Mouse (Mus musculus): ENCODE measurements around the gene Tns3. TPM values are rescaled to one million over a fixed set of nuclear protein-coding genes. Genes with fewer than 3 reads are reported as not detected.

Tns3 gene
- total RNA-seq, 1 experiment from 2014 or later = 14.9 TPM

- ATAC-seq (replicated peaks in 1 of 2; ENCODE audit: insufficient read depth in 1 of 2, low FRiP score in 2 of 2, low TSS enrichment in 1 of 2, low read depth in 1 of 2, poor library complexity in 2 of 2, severe bottlenecking in 2 of 2) = peak; percentile 54 to 77
These were observed 88.8 kb downstream of the Tns3 start for GRCm38 (mm10) chr11:8575217-8576180.

- no peak for ATAC-seq (replicated peaks in 1 of 2; ENCODE audit: insufficient read depth in 1 of 2, low FRiP score in 2 of 2, low TSS enrichment in 1 of 2, low read depth in 1 of 2, poor library complexity in 2 of 2, severe bottlenecking in 2 of 2)
These were observed 89.8 kb downstream of the Tns3 start for GRCm38 (mm10) chr11:8574562-8574961.

- ATAC-seq (replicated peaks in 1 of 2; ENCODE audit: insufficient read depth in 1 of 2, low FRiP score in 2 of 2, low TSS enrichment in 1 of 2, low read depth in 1 of 2, poor library complexity in 2 of 2, severe bottlenecking in 2 of 2) = no peak
These were observed 91.6 kb downstream of the Tns3 start for GRCm38 (mm10) chr11:8572762-8573161.

GRCm38 (mm10) chr11:8569232-8570028, 94.9 kb downstream of the Tns3 start:
- ATAC-seq (replicated peaks in 1 of 2; ENCODE audit: insufficient read depth in 1 of 2, low FRiP score in 2 of 2, low TSS enrichment in 1 of 2, low read depth in 1 of 2, poor library complexity in 2 of 2, severe bottlenecking in 2 of 2) = no peak

GRCm38 (mm10) chr11:8568829-8569228, 95.5 kb downstream of the Tns3 start:
- ATAC-seq (replicated peaks in 1 of 2; ENCODE audit: insufficient read depth in 1 of 2, low FRiP score in 2 of 2, low TSS enrichment in 1 of 2, low read depth in 1 of 2, poor library complexity in 2 of 2, severe bottlenecking in 2 of 2) = no peak

GRCm38 (mm10) chr11:8566250-8566853, 98.0 kb downstream of the Tns3 start:
- ATAC-seq (replicated peaks in 1 of 2; ENCODE audit: insufficient read depth in 1 of 2, low FRiP score in 2 of 2, low TSS enrichment in 1 of 2, low read depth in 1 of 2, poor library complexity in 2 of 2, severe bottlenecking in 2 of 2) = peak; percentile 75 to 86

GRCm38 (mm10) chr11:8558761-8559282, 105.5 kb downstream of the Tns3 start:
- no peak for ATAC-seq (replicated peaks in 1 of 2; ENCODE audit: insufficient read depth in 1 of 2, low FRiP score in 2 of 2, low TSS enrichment in 1 of 2, low read depth in 1 of 2, poor library complexity in 2 of 2, severe bottlenecking in 2 of 2)

GRCm38 (mm10) chr11:8558258-8558657, 106.1 kb downstream of the Tns3 start:
- ATAC-seq (replicated peaks in 1 of 2; ENCODE audit: insufficient read depth in 1 of 2, low FRiP score in 2 of 2, low TSS enrichment in 1 of 2, low read depth in 1 of 2, poor library complexity in 2 of 2, severe bottlenecking in 2 of 2) = peak; percentile 40 to 48

GRCm38 (mm10) chr11:8557006-8557405, 107.3 kb downstream of the Tns3 start:
- ATAC-seq (replicated peaks in 1 of 2; ENCODE audit: insufficient read depth in 1 of 2, low FRiP score in 2 of 2, low TSS enrichment in 1 of 2, low read depth in 1 of 2, poor library complexity in 2 of 2, severe bottlenecking in 2 of 2) = peak; percentile 94 to 95

GRCm38 (mm10) chr11:8551710-8552109, 112.6 kb downstream of the Tns3 start:
- no peak for ATAC-seq (replicated peaks in 1 of 2; ENCODE audit: insufficient read depth in 1 of 2, low FRiP score in 2 of 2, low TSS enrichment in 1 of 2, low read depth in 1 of 2, poor library complexity in 2 of 2, severe bottlenecking in 2 of 2)

GRCm38 (mm10) chr11:8547661-8548060, 116.7 kb downstream of the Tns3 start:
- ATAC-seq (replicated peaks in 1 of 2; ENCODE audit: insufficient read depth in 1 of 2, low FRiP score in 2 of 2, low TSS enrichment in 1 of 2, low read depth in 1 of 2, poor library complexity in 2 of 2, severe bottlenecking in 2 of 2) = no peak

GRCm38 (mm10) chr11:8545798-8546197, 118.5 kb downstream of the Tns3 start:
- ATAC-seq (replicated peaks in 1 of 2; ENCODE audit: insufficient read depth in 1 of 2, low FRiP score in 2 of 2, low TSS enrichment in 1 of 2, low read depth in 1 of 2, poor library complexity in 2 of 2, severe bottlenecking in 2 of 2) = peak; percentile 56 to 77

GRCm38 (mm10) chr11:8544355-8544754, 120.0 kb downstream of the Tns3 start:
- no peak for ATAC-seq (replicated peaks in 1 of 2; ENCODE audit: insufficient read depth in 1 of 2, low FRiP score in 2 of 2, low TSS enrichment in 1 of 2, low read depth in 1 of 2, poor library complexity in 2 of 2, severe bottlenecking in 2 of 2)

- no peak for ATAC-seq (replicated peaks in 1 of 2; ENCODE audit: insufficient read depth in 1 of 2, low FRiP score in 2 of 2, low TSS enrichment in 1 of 2, low read depth in 1 of 2, poor library complexity in 2 of 2, severe bottlenecking in 2 of 2)
These were observed 123.0 kb downstream of the Tns3 start for GRCm38 (mm10) chr11:8541222-8541815.

- ATAC-seq (replicated peaks in 1 of 2; ENCODE audit: insufficient read depth in 1 of 2, low FRiP score in 2 of 2, low TSS enrichment in 1 of 2, low read depth in 1 of 2, poor library complexity in 2 of 2, severe bottlenecking in 2 of 2) = no peak
These were observed 124.6 kb downstream of the Tns3 start for GRCm38 (mm10) chr11:8539593-8540265.

- ATAC-seq (replicated peaks in 1 of 2; ENCODE audit: insufficient read depth in 1 of 2, low FRiP score in 2 of 2, low TSS enrichment in 1 of 2, low read depth in 1 of 2, poor library complexity in 2 of 2, severe bottlenecking in 2 of 2) = no peak
These were observed 127.2 kb downstream of the Tns3 start for GRCm38 (mm10) chr11:8537013-8537614.
